Mouse (Mus musculus) adrenal gland, adult 8-10 months (tissue): ENCODE measurements around the gene Osbpl9. TPM values are rescaled to one million over a fixed set of nuclear protein-coding genes. Genes with fewer than 3 reads are reported as not detected.
A peak's percentile ranks its signal among the peaks of the same experiment; 100 is the strongest.

Source experiments
- DNase-seq: peaks from one replicate; pipeline ENCODE4 v3.0.0; 2022
- total RNA-seq, 4 experiments: library from RNA; stranded (reverse); gene quantifications; 2 replicates each; pipeline ENCODE4 v1.2.4; 2022

The Osbpl9 gene
- total RNA-seq, 4 experiments from 2014 or later: 123 to 159 (median 148) TPM

- DNase-seq: no peak
Measured at GRCm38 (mm10) chr4:109204416-109204815, 2.3 kb upstream of the Osbpl9 start.

GRCm38 (mm10) chr4:109203931-109204330, 1.9 kb upstream of the Osbpl9 start:
- no peak for DNase-seq

GRCm38 (mm10) chr4:109199069-109199468, 3.0 kb downstream of the Osbpl9 start:
- peak; percentile 66 for DNase-seq

GRCm38 (mm10) chr4:109195900-109196629, 6.0 kb downstream of the Osbpl9 start:
- DNase-seq: no peak

GRCm38 (mm10) chr4:109193886-109194285, 8.2 kb downstream of the Osbpl9 start:
- no peak for DNase-seq

- DNase-seq: no peak
Measured at GRCm38 (mm10) chr4:109191598-109191997, 10.5 kb downstream of the Osbpl9 start.

- no peak for DNase-seq
Measured at GRCm38 (mm10) chr4:109185616-109186405, 16.3 kb downstream of the Osbpl9 start.

GRCm38 (mm10) chr4:109175677-109176076, 26.4 kb downstream of the Osbpl9 start:
- DNase-seq: no peak

GRCm38 (mm10) chr4:109173775-109174440, 28.2 kb downstream of the Osbpl9 start:
- no peak for DNase-seq

GRCm38 (mm10) chr4:109173369-109173768, 28.7 kb downstream of the Osbpl9 start:
- DNase-seq: no peak

GRCm38 (mm10) chr4:109165521-109166173, 36.4 kb downstream of the Osbpl9 start:
- DNase-seq: peak; percentile 74

- DNase-seq: no peak
Measured at GRCm38 (mm10) chr4:109156481-109157261, 45.4 kb downstream of the Osbpl9 start.

GRCm38 (mm10) chr4:109156073-109156472, 46.0 kb downstream of the Osbpl9 start:
- no peak for DNase-seq

GRCm38 (mm10) chr4:109150214-109150613, 51.9 kb downstream of the Osbpl9 start:
- no peak for DNase-seq

GRCm38 (mm10) chr4:109149411-109149810, 52.7 kb downstream of the Osbpl9 start:
- no peak for DNase-seq

GRCm38 (mm10) chr4:109147278-109148038, 54.6 kb downstream of the Osbpl9 start:
- DNase-seq: no peak

- DNase-seq: no peak
Measured at GRCm38 (mm10) chr4:109143091-109143490, 59.0 kb downstream of the Osbpl9 start.

- DNase-seq: no peak
Measured at GRCm38 (mm10) chr4:109138551-109138950, 63.5 kb downstream of the Osbpl9 start.

- no peak for DNase-seq
Measured at GRCm38 (mm10) chr4:109136475-109137125, 65.5 kb downstream of the Osbpl9 start.

- DNase-seq: no peak
Measured at GRCm38 (mm10) chr4:109134955-109135354, 67.1 kb downstream of the Osbpl9 start.
